Mouse (Mus musculus): ENCODE data around the gene Clcn7. TPM values are rescaled to one million over a fixed set of nuclear protein-coding genes. Genes with fewer than 3 reads are reported as not detected.
"Not testable (repeated sequence)": the region's sequence is repeated elsewhere in the genome, so short reads cannot be mapped to it uniquely, and the experiment has no call there.

Clcn7 gene
- total and polyA plus RNA-seq, 3 experiments, result 10.9 to 16.4 TPM; not detected in 1

DNA sequence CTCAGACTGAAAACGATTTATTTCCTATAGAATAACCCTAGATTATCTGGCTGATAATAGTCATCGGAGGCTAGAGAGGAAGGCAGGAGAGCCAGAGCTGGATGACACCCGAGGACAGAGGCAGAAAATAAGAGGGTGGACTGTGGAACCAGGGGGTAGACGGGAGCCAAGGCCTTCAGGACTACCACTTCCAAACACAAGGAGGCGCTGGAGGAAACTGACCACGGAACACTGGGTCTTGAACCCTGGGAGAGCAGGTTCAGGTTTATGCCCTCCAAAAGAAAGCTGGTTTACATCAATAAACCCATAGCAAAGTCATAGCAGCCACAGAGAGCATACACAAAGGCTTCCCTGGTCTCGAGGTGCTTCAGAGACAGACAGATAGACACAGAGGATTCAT is 9.2 kb upstream of the Clcn7 start (continued):
- TF ChIP-seq UBTF (IDR thresholded peaks at IDR 0.05; ENCODE audit: borderline replicate concordance, insufficient read depth, low read depth, low read length) (no peak), GABPA (IDR thresholded peaks at IDR 0.05; ENCODE audit: low read depth, low read length) (no peak), GATA1 (IDR thresholded peaks at IDR 0.05; ENCODE audit: low read depth, low read length) (no peak), POLR2A (IDR thresholded peaks at IDR 0.05; ENCODE audit: control insufficient read depth in 1 of 2, insufficient read depth in 1 of 2, low read depth in 1 of 2, low read length in 2 of 2, poor library complexity in 1 of 2) (no peak), CHD2 (IDR thresholded peaks at IDR 0.05; ENCODE audit: low read length) (no peak), CHD1 (IDR thresholded peaks at IDR 0.05; ENCODE audit: low read depth, low read length) (no peak)

DNA sequence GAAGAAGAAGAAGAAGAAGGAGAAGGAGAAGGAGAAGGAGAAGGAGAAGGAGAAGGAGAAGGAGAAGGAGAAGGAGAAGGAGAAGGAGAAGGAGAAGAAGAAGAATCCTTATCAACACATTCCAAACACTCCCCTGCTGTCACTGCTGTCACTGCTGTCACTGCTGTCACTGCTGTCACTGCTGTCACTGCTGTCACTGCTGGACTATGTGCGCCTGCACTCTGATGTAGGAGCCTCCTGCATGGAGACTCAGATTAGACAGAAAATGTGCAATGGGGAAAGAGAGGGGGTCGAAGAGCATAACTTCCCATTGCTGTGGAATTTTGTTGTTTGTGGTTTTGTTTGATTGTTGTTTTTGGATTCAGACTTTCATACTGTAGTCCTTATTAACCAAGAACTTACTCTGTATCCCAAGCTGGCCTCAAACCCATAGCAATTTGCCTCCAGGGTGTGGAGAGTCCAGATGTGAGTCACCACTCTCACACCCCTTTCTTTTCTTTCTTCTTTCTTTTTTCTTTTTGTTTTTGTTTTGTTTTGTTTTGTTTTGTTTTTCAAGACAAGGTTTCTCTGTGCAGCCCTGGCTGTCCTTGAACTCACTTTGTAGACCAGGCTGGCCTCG is 7.6 kb upstream of the Clcn7 start:
- not testable (repeated sequence) for H3K4me1 ChIP-seq (ENCODE audit: control insufficient read depth in 1 of 2, insufficient read depth in 2 of 2, low read length in 2 of 2); H3K27me3 ChIP-seq (ENCODE audit: control insufficient read depth in 1 of 2, insufficient read depth in 2 of 2, low read length in 2 of 2)
- DNase-seq (ENCODE audit: low read depth, low spot score), result peak; percentile 15

DNA sequence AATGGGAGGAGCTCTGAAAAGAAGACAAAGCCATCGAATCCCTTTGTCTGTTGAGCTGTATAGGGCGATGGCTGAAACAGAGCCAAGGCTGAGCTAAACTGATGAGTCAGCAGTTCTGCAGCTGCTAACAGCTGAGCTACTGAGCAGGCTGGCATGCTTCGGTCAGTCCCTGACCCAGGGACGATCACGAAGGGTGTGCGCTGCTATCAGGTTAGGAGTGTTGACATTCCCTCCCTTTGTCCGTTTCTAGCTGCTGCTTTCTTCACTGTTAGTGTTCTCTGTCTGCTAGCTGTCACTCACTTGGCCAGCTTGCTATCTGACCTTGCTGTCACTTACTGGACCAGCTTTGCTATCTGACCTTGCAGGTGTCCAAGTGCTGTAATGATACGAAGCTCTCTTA is 6.1 kb upstream of the Clcn7 start:
- Histone ChIP-seq H3K27ac (ENCODE audit: control insufficient read depth, low read depth, low read length) (peak overlapping the region; percentile 0; the same call in 1 of the 2 replicates), H3K79me2 (ENCODE audit: control insufficient read depth, insufficient read depth, low read length, poor library complexity) (no peaks in the 10 kb centered on the region), H3K4me1 (ENCODE audit: control insufficient read depth in 1 of 2, insufficient read depth in 2 of 2, low read length in 2 of 2) (peaks cover 0 to 4% of the 10 kb centered on the region in 2 experiments; a peak in 3 of 4 replicates), H3K36me3 (ENCODE audit: control insufficient read depth in 1 of 2, insufficient read depth in 2 of 2, low read length in 2 of 2) (no peaks in the 10 kb centered on the region), H3K4me3 (ENCODE audit: control insufficient read depth in 1 of 2, insufficient read depth in 1 of 2, low read depth in 2 of 2, low read length in 2 of 2) (0 out of 4 replicates have a peak overlapping the region, but pooled peaks have one; percentile 1 to 13), H3K27me3 (ENCODE audit: control insufficient read depth in 1 of 2, insufficient read depth in 2 of 2, low read length in 2 of 2) (peaks cover 0 to 6% of the 10 kb centered on the region in 2 experiments; a peak in 3 of 4 replicates), H3K9me3 (replicated peaks; ENCODE audit: insufficient read depth, low read length) (no peaks in the 10 kb centered on the region), H3K9ac (ENCODE audit: control insufficient read depth, low read depth, low read length, poor library complexity, severe bottlenecking) (no peak overlapping the region)
- TF ChIP-seq TBP (IDR thresholded peaks at IDR 0.05; ENCODE audit: low read depth, low read length), result 0 out of 2 replicates have a peak, but pooled peaks have one; percentile 6
- no peak for TF ChIP-seq POLR2A (IDR thresholded peaks at IDR 0.05; ENCODE audit: control insufficient read depth in 1 of 2, insufficient read depth in 1 of 2, low read depth in 1 of 2, low read length in 2 of 2, poor library complexity in 1 of 2)
- no peak for TF ChIP-seq E2F4 (IDR thresholded peaks at IDR 0.05; ENCODE audit: borderline replicate concordance, low read depth, low read length)
- TF ChIP-seq CTCF (IDR thresholded peaks at IDR 0.05 in 2 of 3, conservative IDR thresholded peaks at IDR 0.05 in 1 of 3; ENCODE audit: control insufficient read depth in 1 of 3, insufficient read depth in 1 of 3, low read depth in 2 of 3, low read length in 3 of 3, poor library complexity in 1 of 3, severe bottlenecking in 1 of 3), result no peak
- TF ChIP-seq MAFK (IDR thresholded peaks at IDR 0.05; ENCODE audit: borderline replicate concordance, low read depth, low read length), result peak; percentile 99
- no peak for TF ChIP-seq RCOR1 (IDR thresholded peaks at IDR 0.05; ENCODE audit: low read depth, low read length)
- 0 out of 2 replicates have a peak, but pooled peaks have one; percentile 31 for TF ChIP-seq SIN3A (IDR thresholded peaks at IDR 0.05; ENCODE audit: low read length)
- TF ChIP-seq RAD21 (IDR thresholded peaks at IDR 0.05; ENCODE audit: low read depth, low read length), result no peak
- TF ChIP-seq GATA1 (IDR thresholded peaks at IDR 0.05; ENCODE audit: low read depth, low read length), result no peak
- peak; percentile 81 for TF ChIP-seq ETS1 (IDR thresholded peaks at IDR 0.05; ENCODE audit: low read depth, low read length)
- peak in 1 of 2 experiments; percentile 21; a peak in 2 of 4 replicates for TF ChIP-seq EP300 (IDR thresholded peaks at IDR 0.05; ENCODE audit: low read depth in 1 of 2, low read length in 2 of 2)
- peak; percentile 82 for DNase-seq (ENCODE audit: low read depth, low spot score)

More for the DNA sequence above, 7.6 kb upstream of the Clcn7 start:
- H3K9ac ChIP-seq (ENCODE audit: control insufficient read depth, low read depth, low read length, poor library complexity, severe bottlenecking); H3K79me2 ChIP-seq (ENCODE audit: control insufficient read depth, insufficient read depth, low read length, poor library complexity); H3K27ac ChIP-seq (ENCODE audit: control insufficient read depth, low read depth, low read length); H3K4me3 ChIP-seq (ENCODE audit: control insufficient read depth in 1 of 2, insufficient read depth in 1 of 2, low read depth in 2 of 2, low read length in 2 of 2); H3K9me3 ChIP-seq (replicated peaks; ENCODE audit: insufficient read depth, low read length); H3K36me3 ChIP-seq (ENCODE audit: control insufficient read depth in 1 of 2, insufficient read depth in 2 of 2, low read length in 2 of 2): not testable (repeated sequence)
